Mouse (Mus musculus) CD4-positive, CD25-positive, alpha-beta regulatory T cell, adult 2 months (primary cell): ENCODE measurements around the gene Rbms2.
"Not testable (repeated sequence)": the region's sequence is repeated elsewhere in the genome, so short reads cannot be mapped to it uniquely, and the experiment has no call there.

Experiments
- DNase-seq: peaks from one replicate; pipeline ENCODE4 v3.0.0-alpha.2; 2012; ENCODE audit warnings: low read depth, low spot score

Rbms2 gene

GRCm38 (mm10) chr10:128091564-128092505 lies 88.3 kb downstream of the Rbms2 start, which contains the start of gene Baz2a:
Gene Baz2a (plus strand): TSS chr10:128091577.
- peak; percentile 89 for DNase-seq

GRCm38 (mm10) chr10:128090651-128091563 lies 89.2 kb downstream of the Rbms2 start:
- DNase-seq, result peak; percentile 94

- no peak for DNase-seq
Measured at GRCm38 (mm10) chr10:128089842-128090241, 90.3 kb downstream of the Rbms2 start.

DNA sequence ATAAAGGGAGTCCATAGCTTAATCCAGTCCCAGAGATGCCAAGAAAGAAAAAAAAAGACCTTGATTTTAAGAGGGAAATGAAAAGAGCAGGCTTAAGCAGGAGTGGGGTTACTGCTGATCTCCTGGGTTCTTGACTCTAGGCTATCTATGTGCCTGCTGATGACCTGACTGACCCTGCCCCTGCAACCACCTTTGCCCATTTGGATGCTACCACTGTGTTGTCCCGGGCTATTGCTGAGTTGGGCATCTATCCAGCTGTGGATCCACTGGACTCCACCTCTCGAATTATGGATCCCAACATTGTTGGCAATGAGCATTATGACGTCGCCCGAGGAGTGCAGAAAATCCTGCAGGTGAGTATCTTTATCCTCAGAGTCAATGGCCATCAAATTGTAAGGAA lies 91.9 kb downstream of the Rbms2 start:
- DNase-seq, result no peak

DNA sequence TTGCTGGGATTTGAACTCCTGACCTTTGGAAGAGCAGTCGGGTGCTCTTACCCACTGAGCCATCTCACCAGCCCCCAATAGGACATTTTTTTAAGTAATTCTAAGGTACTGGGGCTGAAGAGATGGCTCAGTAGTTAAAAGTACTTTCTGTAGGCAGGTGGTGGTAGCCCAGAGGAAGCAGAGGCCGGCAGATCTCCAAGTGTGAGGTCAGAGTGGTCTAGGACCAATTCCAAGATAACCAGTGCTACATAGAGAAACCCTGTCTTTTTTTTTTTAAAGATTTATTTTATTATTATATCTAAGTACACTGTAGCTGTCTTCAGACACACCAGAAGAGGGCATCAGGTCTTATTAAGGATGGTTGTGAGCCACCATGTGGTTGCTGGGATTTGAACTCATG lies 92.9 kb downstream of the Rbms2 start:
- not testable (repeated sequence) for DNase-seq

GRCm38 (mm10) chr10:128086391-128086790 lies 93.7 kb downstream of the Rbms2 start:
- DNase-seq, result peak; percentile 71

- no peak for DNase-seq
Measured at GRCm38 (mm10) chr10:128084160-128084559, 95.9 kb downstream of the Rbms2 start.

- peak; percentile 28 for DNase-seq
Measured at GRCm38 (mm10) chr10:128083688-128084087, 96.4 kb downstream of the Rbms2 start.

- DNase-seq, result peak; percentile 98
Measured at GRCm38 (mm10) chr10:128082880-128083421, 97.1 kb downstream of the Rbms2 start, which contains the start of gene Atp5b. Gene Atp5b (plus strand): TSS chr10:128083273.

DNA sequence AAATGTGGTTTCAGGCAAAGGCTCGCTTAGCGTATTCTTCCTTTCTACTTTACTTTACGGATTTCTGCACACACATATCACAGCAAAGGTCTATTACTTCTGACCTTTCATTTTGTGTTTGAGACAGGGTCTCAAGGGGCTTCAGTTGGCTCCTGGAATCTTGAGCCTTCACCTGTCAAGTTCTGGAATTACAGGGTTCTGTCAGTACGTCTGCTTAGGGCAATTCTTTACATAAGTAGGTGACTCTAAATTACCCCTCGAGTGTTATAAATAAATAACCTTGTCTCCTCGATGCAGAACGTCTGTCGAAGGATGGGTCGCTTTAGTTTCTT lies 97.7 kb downstream of the Rbms2 start:
- DNase-seq, result no peak

DNA sequence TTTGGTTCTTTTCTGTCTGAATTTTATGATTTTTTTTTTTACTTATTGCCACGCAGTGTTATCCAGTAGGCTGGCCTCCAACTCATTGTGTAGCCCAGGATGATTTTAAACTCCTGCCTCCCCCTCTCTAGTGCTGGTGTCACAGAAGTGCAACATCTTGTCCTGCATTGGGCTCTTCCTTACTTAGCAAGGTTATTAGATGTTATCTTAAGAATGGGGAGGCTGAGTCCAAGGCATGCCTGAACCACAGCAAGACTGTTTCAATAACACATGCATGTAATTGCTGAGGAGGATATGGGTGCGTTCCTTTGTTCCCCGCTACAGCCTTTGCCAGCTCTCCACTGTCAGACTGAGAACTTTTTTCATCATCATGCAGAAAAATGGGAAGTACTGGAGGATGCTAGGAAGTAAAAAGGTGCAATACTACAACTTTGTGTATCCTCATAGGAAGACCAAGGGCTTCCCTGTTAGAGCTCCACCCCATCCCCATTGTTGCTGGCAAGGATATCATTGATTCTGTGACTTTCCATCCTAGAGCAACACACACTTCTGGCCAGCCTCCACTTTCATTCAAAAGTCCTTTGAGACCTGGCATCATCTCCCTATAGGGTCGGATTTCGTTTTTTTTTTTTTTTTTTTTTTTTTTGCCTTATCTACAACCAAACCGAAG lies 98.2 kb downstream of the Rbms2 start:
- no peak for DNase-seq
